Mouse (Mus musculus): ENCODE results near the gene Gm21936.
"Not testable (repeated sequence)": the region's sequence is repeated elsewhere in the genome, so short reads cannot be mapped to it uniquely, and the experiment has no call there.

GRCm38 (mm10) chr12:87797971-87798370 is 2.7 kb downstream of the Gm21936 start:
- TF ChIP-seq POLR2A (IDR thresholded peaks at IDR 0.05; ENCODE audit: low read depth, low read length); CTCF (IDR thresholded peaks at IDR 0.05; ENCODE audit: borderline replicate concordance, insufficient read depth, low read length): not testable (repeated sequence)

All from embryonic fibroblast, embryonic 13.5 days (primary cell).